Mouse (Mus musculus) heart, embryonic 14.5 days (tissue): ENCODE results near the gene Sec14l3. TPM values are rescaled to one million over a fixed set of nuclear protein-coding genes. Genes with fewer than 3 reads are reported as not detected.

Experiments
- ATAC-seq: fragments of 200-750 bp; cut with Nextera tagmentation; 2 replicates; pipeline ENCODE4 v1.8.0; 2017; ENCODE audit warnings: low read depth, moderate TSS enrichment; ENCODE audit not compliant: insufficient number of reproducible peaks, insufficient read depth, low FRiP score
- H3K27ac ChIP-seq, 2 experiments: fragments of 200-500 bp in 1 of 2; fragments of 300-500 bp in 1 of 2; sonication (generic) in 1 of 2; replicated peaks in 1 of 2; 2 replicates each; pipeline ENCODE4 v1.5.1; 2012 to 2014; ENCODE audit warnings: low read depth in 2 of 2, low read length in 2 of 2, control low read depth in 1 of 2, mild to moderate bottlenecking in 1 of 2, mixed read lengths in 1 of 2; ENCODE audit not compliant: control insufficient read depth in 1 of 2, insufficient read depth in 1 of 2
- H3K27me3 ChIP-seq: fragments of 300-500 bp; sonication (generic); 2 replicates; pipeline ENCODE4 v1.6.1; 2014; ENCODE audit warnings: mild to moderate bottlenecking, low read length, control low read depth; ENCODE audit not compliant: control insufficient read depth, insufficient read depth
- H3K36me3 ChIP-seq: fragments of 300-500 bp; sonication (generic); 2 replicates; pipeline ENCODE4 v1.6.1; 2014; ENCODE audit warnings: mild to moderate bottlenecking, control low read depth, low read length, mixed read lengths; ENCODE audit not compliant: control insufficient read depth, insufficient read depth
- H3K4me1 ChIP-seq, 2 experiments: fragments of 200-500 bp in 1 of 2; fragments of 300-500 bp in 1 of 2; sonication (generic) in 1 of 2; 2 replicates each; pipeline ENCODE4 v1.6.1; 2012 to 2014; ENCODE audit warnings: low read length in 2 of 2, control low read depth in 1 of 2, mixed read lengths in 1 of 2; ENCODE audit not compliant: control insufficient read depth in 2 of 2, insufficient read depth in 2 of 2
- H3K4me2 ChIP-seq: fragments of 300-500 bp; sonication (generic); 2 replicates; pipeline ENCODE4 v1.6.1; 2014; ENCODE audit warnings: mild to moderate bottlenecking, low read length
- H3K4me3 ChIP-seq, 2 experiments: fragments of 200-500 bp in 1 of 2; fragments of 300-500 bp in 1 of 2; sonication (generic) in 1 of 2; 2 replicates each; pipeline ENCODE4 v1.5.1; 2012 to 2014; ENCODE audit warnings: low read length in 2 of 2, mild to moderate bottlenecking in 2 of 2, control low read depth in 1 of 2, low read depth in 1 of 2, moderate library complexity in 1 of 2; ENCODE audit not compliant: control insufficient read depth in 1 of 2, insufficient read depth in 1 of 2
- H3K9ac ChIP-seq: fragments of 300-500 bp; sonication (generic); 2 replicates; pipeline ENCODE4 v1.6.1; 2014; ENCODE audit warnings: mild to moderate bottlenecking, low read length
- H3K9me3 ChIP-seq: fragments of 300-500 bp; sonication (generic); 2 replicates; pipeline ENCODE4 v1.6.1; 2016; ENCODE audit warnings: low read length, control low read depth; ENCODE audit not compliant: control insufficient read depth
- WGBS: fragments of 180-500 bp; shearing (Covaris S2); extraction: QIAGEN DNeasy Blood & Tissue Kit; methylation state at CpG from one replicate; pipeline ENCODE4 v1.1.7; 2014; 5-methylcytosine and 5-hydroxymethylcytosine counted together
- polyA plus RNA-seq: library from polyadenylated mRNA; unstranded; fragments of >200 nt; fragmentation: Nextera tagmentation; extraction: Ambion mirVana; gene quantifications from 2 replicates; pipeline ENCODE4 v1.2.1, GENCODE M21; 2014

The Sec14l3 gene
- polyA plus RNA-seq, 1 experiment from 2014 or later = not detected

GRCm38 (mm10) chr11:4039951-4040350 lies 24.7 kb upstream of the Sec14l3 start:
- Histone ChIP-seq H3K4me2 (no peak overlapping the region), H3K27me3 (no peaks in the 10 kb centered on the region), H3K4me3 (no peak overlapping the region), H3K9ac (no peak overlapping the region), H3K27ac (no peak overlapping the region), H3K9me3 (no peaks in the 10 kb centered on the region), H3K4me1 (no peaks in the 10 kb centered on the region), H3K36me3 (no peaks in the 10 kb centered on the region)
- no peak for ATAC-seq
- 93% methylated on average over 4 of the region's 4 CpGs for WGBS

DNA sequence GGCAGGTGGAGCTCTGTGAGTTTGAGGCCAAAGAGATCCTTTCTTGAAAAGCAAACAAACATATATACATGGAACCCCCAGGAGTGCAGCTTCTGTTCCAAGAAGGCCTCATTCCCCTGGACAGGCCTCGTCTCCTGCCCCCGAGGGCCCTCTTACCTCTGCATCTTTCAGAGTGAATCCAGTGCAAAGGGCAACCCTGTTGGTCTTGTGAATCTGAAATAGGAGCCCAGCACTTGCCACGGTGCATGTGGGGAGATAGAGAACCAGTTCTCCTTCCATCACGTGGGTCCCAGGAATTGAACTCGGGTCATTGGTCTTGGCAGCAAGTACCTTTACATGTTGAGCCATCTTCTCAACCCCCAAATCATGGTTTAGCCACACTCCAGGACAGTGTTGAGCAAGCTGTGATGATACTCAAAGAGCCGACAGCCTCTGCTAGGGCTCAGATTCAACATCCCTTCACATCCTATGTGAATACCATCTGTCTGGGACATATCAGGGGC lies 23.5 kb upstream of the Sec14l3 start:
- H3K4me3 ChIP-seq = no peak overlapping the region
- no peaks in the 10 kb centered on the region for H3K36me3 ChIP-seq
- no peak overlapping the region for H3K27ac ChIP-seq
- no peak overlapping the region for H3K4me2 ChIP-seq
- H3K9ac ChIP-seq = no peak overlapping the region
- WGBS = 73% methylated on average over 6 of the region's 6 CpGs
- H3K9me3 ChIP-seq = no peaks in the 10 kb centered on the region
- H3K4me1 ChIP-seq = no peaks in the 10 kb centered on the region
- no peak for ATAC-seq
- H3K27me3 ChIP-seq = no peaks in the 10 kb centered on the region

GRCm38 (mm10) chr11:4043081-4043480 lies 21.6 kb upstream of the Sec14l3 start:
- Histone ChIP-seq H3K27me3 (no peaks in the 10 kb centered on the region), H3K4me1 (no peaks in the 10 kb centered on the region), H3K27ac (no peak overlapping the region), H3K36me3 (no peaks in the 10 kb centered on the region), H3K4me2 (no peak overlapping the region), H3K4me3 (no peak overlapping the region), H3K9ac (no peak overlapping the region), H3K9me3 (no peaks in the 10 kb centered on the region)
- no peak for ATAC-seq
- WGBS = 88% methylated on average over 7 of the region's 7 CpGs

DNA sequence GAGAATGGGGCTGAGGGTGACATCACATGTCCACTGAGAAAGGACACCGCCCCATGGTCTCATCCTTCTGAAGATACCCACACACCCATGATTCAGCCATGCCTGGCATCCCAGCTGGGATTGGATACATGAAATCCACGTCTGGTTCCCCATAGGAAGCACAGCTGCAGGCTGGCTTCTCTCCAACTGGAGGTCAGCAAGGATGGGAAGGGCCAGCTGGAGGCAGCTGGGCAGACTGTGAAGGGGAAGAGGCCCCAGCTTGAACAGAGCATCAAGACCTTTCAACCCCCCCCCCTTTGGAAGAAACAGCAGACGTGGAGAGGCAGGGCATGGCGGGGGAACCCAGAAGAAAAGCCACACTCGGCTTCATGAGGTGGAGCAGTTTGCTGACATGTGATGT lies 18.1 kb upstream of the Sec14l3 start:
- Histone ChIP-seq H3K9me3 (no peaks in the 10 kb centered on the region), H3K36me3 (no peaks in the 10 kb centered on the region), H3K4me2 (no peak overlapping the region), H3K9ac (no peak overlapping the region), H3K27me3 (no peaks in the 10 kb centered on the region), H3K4me1 (no peaks in the 10 kb centered on the region), H3K4me3 (no peak overlapping the region), H3K27ac (no peak overlapping the region)
- ATAC-seq = no peak
- WGBS = 55% methylated on average over 5 of the region's 5 CpGs

GRCm38 (mm10) chr11:4047766-4048165 lies 16.9 kb upstream of the Sec14l3 start:
- Histone ChIP-seq H3K9me3 (no peaks in the 10 kb centered on the region), H3K36me3 (no peaks in the 10 kb centered on the region), H3K4me2 (no peak overlapping the region), H3K27ac (no peak overlapping the region), H3K9ac (no peak overlapping the region), H3K27me3 (no peaks in the 10 kb centered on the region), H3K4me3 (no peak overlapping the region), H3K4me1 (no peaks in the 10 kb centered on the region)
- 79% methylated on average over 2 of the region's 2 CpGs for WGBS
- ATAC-seq = no peak

DNA sequence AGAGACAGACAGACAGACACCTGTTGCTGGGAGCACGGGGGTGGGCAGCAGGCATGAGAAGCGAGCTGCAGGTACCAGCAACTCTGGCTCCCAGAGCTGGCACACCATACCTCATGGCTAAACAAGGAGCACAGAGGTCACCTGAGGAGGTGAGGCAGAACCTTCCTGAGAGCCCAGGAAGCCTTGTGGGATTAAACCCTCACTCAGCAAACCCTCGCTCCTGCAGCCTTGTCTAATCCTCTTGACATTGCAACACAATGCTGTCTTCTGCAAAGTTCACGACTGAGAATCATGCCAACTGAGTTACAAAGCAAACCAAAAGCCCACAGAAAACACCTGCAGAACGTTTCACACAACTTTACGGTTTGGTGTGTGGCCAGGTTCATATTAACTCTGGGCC lies 16.2 kb upstream of the Sec14l3 start:
- no peaks in the 10 kb centered on the region for H3K36me3 ChIP-seq
- no peak overlapping the region for H3K9ac ChIP-seq
- H3K27ac ChIP-seq = no peak overlapping the region
- H3K9me3 ChIP-seq = no peaks in the 10 kb centered on the region
- H3K4me1 ChIP-seq = no peaks in the 10 kb centered on the region
- no peaks in the 10 kb centered on the region for H3K27me3 ChIP-seq
- H3K4me3 ChIP-seq = no peak overlapping the region
- WGBS = 82% methylated on average over 6 of the region's 6 CpGs
- no peak for ATAC-seq
- H3K4me2 ChIP-seq = no peak overlapping the region

GRCm38 (mm10) chr11:4053586-4053985 lies 11.1 kb upstream of the Sec14l3 start:
- no peak overlapping the region for H3K27ac ChIP-seq
- WGBS = 16% methylated on average over 5 of the region's 5 CpGs
- no peak overlapping the region for H3K4me2 ChIP-seq
- H3K9ac ChIP-seq = no peak overlapping the region
- no peaks in the 10 kb centered on the region for H3K36me3 ChIP-seq
- no peak for ATAC-seq
- no peaks in the 10 kb centered on the region for H3K9me3 ChIP-seq
- no peaks in the 10 kb centered on the region for H3K4me1 ChIP-seq
- no peak overlapping the region for H3K4me3 ChIP-seq
- H3K27me3 ChIP-seq = no peaks in the 10 kb centered on the region

DNA sequence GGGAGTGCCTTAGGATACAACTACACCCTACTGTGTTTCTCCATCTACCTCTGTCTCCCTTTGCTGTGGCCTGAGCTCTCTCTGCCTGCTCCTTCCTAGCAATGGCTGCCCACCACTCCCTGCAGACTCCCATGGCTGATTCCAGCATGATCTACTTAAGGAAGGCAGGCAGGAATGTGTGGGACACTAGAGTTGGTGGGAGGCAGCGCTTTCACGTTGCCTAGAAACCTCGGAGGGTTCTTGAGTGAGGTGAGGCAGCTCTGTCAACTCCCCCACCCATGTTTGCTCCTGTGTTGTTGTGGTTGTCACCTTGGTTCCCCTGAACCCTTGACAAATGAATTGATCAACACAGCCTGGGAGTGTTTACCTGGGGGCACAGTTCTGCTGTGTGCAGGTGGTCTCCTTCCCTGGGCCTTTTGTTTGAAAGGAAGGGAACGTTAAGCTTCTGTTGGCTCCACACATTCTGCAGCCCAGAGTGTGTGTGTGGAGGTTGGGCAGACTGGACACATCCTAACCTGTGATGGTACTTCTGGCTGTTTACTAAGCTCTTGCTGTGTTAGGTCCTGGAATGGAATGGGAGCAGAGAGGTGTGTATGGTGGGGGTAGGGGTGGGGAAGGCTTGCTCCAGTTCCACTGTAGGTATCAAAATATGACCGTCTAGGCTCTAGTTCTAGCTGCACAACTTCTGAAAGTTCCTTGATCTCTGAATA lies 3.6 kb upstream of the Sec14l3 start:
- no peak overlapping the region for H3K4me2 ChIP-seq
- no peak overlapping the region for H3K4me3 ChIP-seq
- 59% methylated on average over 5 of the region's 5 CpGs for WGBS
- H3K4me1 ChIP-seq = no peaks in the 10 kb centered on the region
- no peak overlapping the region for H3K9ac ChIP-seq
- no peaks in the 10 kb centered on the region for H3K36me3 ChIP-seq
- no peaks in the 10 kb centered on the region for H3K9me3 ChIP-seq
- ATAC-seq = no peak
- 0 out of 2 replicates have a peak, but pooled peaks cover 4% of the 10 kb centered on the region for H3K27me3 ChIP-seq
- no peak overlapping the region for H3K27ac ChIP-seq
